Mouse (Mus musculus) CH12.LX (cell line): ENCODE measurements around the gene Kcnh4. TPM values are rescaled to one million over a fixed set of nuclear protein-coding genes. Genes with fewer than 3 reads are reported as not detected.

ENCODE experiments used
- DNase-seq: peaks from one replicate; pipeline ENCODE4 v3.0.0-alpha.2; 2013; ENCODE audit errors: extremely low read depth
- H3K27ac ChIP-seq: 2 replicates; pipeline ENCODE4 v1.5.1; 2012; ENCODE audit warnings: low read depth, mild to moderate bottlenecking, control low read depth, moderate library complexity; ENCODE audit not compliant: insufficient read depth
- H3K27me3 ChIP-seq: replicated peaks from 2 replicates; pipeline ENCODE3; 2012; ENCODE audit warnings: inconsistent platforms
- H3K36me3 ChIP-seq, 2 experiments: replicated peaks in 1 of 2; 2 replicates each; pipeline versions ENCODE3 to v1.6.1; 2012; ENCODE audit warnings: inconsistent platforms in 1 of 2, low read length in 1 of 2, mild to moderate bottlenecking in 1 of 2, mixed read lengths in 1 of 2, moderate library complexity in 1 of 2; ENCODE audit not compliant: control insufficient read depth in 1 of 2, insufficient read depth in 1 of 2
- H3K4me1 ChIP-seq, 2 experiments: 2 replicates each; pipeline ENCODE4 v1.6.1; 2012; ENCODE audit warnings: inconsistent platforms in 1 of 2, moderate library complexity in 1 of 2; ENCODE audit not compliant: insufficient read depth in 2 of 2, control insufficient read depth in 1 of 2
- H3K4me2 ChIP-seq: 2 replicates; pipeline ENCODE4 v1.6.1; 2012; ENCODE audit warnings: low read depth, mild to moderate bottlenecking, control low read depth; ENCODE audit not compliant: poor library complexity, insufficient read depth, severe bottlenecking
- H3K4me3 ChIP-seq, 3 experiments: fragments of 150-350 bp in 1 of 3; sonication (generic) in 1 of 3; replicated peaks in 1 of 3; 2 replicates each; pipeline versions ENCODE3 to v1.5.1; 2011 to 2012; ENCODE audit warnings: low read depth in 2 of 3, low read length in 2 of 3, mild to moderate bottlenecking in 2 of 3, moderate library complexity in 2 of 3, control low read depth in 1 of 3, improper control_type of control experiment in 1 of 3, inconsistent platforms in 1 of 3, mixed read lengths in 1 of 3; ENCODE audit not compliant: poor library complexity in 1 of 3
- H3K79me2 ChIP-seq: replicated peaks from 2 replicates; pipeline ENCODE4 v1.6.1; 2012; ENCODE audit warnings: mild to moderate bottlenecking, moderate library complexity; ENCODE audit not compliant: control insufficient read depth, poor library complexity, insufficient read depth, severe bottlenecking; ENCODE audit errors: extremely low read depth
- H3K9ac ChIP-seq: 2 replicates; pipeline ENCODE4 v1.6.1; 2012; ENCODE audit warnings: low read depth, mild to moderate bottlenecking, control low read depth, moderate library complexity; ENCODE audit not compliant: insufficient read depth
- H3K9me3 ChIP-seq: replicated peaks from 2 replicates; pipeline ENCODE3; 2012; ENCODE audit warnings: low read length, inconsistent platforms, mixed read lengths
- CHD2 ChIP-seq: IDR thresholded peaks from 2 replicates; pipeline ENCODE4 v1.6.1; 2011; ENCODE audit warnings: low read length, improper control_type of control experiment
- CTCF ChIP-seq, 2 experiments: IDR thresholded peaks in 1 of 2; conservative IDR thresholded peaks in 1 of 2; 2 replicates each; pipeline ENCODE4 v1.5.1; 2011 to 2012; ENCODE audit warnings: low read depth in 2 of 2, low read length in 2 of 2, improper control_type of control experiment in 1 of 2, inconsistent platforms in 1 of 2, mild to moderate bottlenecking in 1 of 2, moderate library complexity in 1 of 2
- E2F4 ChIP-seq: IDR thresholded peaks from 2 replicates; pipeline ENCODE4 v1.6.1; 2011; ENCODE audit warnings: low read depth, low read length, improper control_type of control experiment; ENCODE audit not compliant: insufficient replicate concordance
- ELF1 ChIP-seq: IDR thresholded peaks from 2 replicates; pipeline ENCODE4 v1.6.1; 2014; ENCODE audit warnings: low read depth, mild to moderate bottlenecking, inconsistent platforms, low read length, improper control_type of control experiment
- EP300 ChIP-seq: IDR thresholded peaks from 2 replicates; pipeline ENCODE4 v1.6.1; 2011; ENCODE audit warnings: low read length, improper control_type of control experiment
- ETS1 ChIP-seq: conservative IDR thresholded peaks from 2 replicates; pipeline ENCODE4 v1.6.1; 2012; ENCODE audit warnings: low read depth, mild to moderate bottlenecking, inconsistent platforms, low read length, improper control_type of control experiment, moderate library complexity
- IRF4 ChIP-seq: IDR thresholded peaks from 2 replicates; pipeline ENCODE4 v1.6.1; 2014; ENCODE audit warnings: low read depth, mild to moderate bottlenecking, inconsistent platforms, low read length, improper control_type of control experiment
- JUND ChIP-seq: conservative IDR thresholded peaks from 2 replicates; pipeline ENCODE4 v1.6.1; 2011; ENCODE audit warnings: low read depth, low read length, improper control_type of control experiment
- MAFK ChIP-seq: IDR thresholded peaks from 2 replicates; pipeline ENCODE4 v1.6.1; 2011; ENCODE audit warnings: low read length, improper control_type of control experiment; ENCODE audit not compliant: insufficient replicate concordance
- MAX ChIP-seq: IDR thresholded peaks from 2 replicates; pipeline ENCODE4 v1.6.1; 2011; ENCODE audit warnings: low read length, improper control_type of control experiment
- MAZ ChIP-seq: IDR thresholded peaks from 2 replicates; pipeline ENCODE4 v1.6.1; 2012; ENCODE audit warnings: low read depth, mild to moderate bottlenecking, inconsistent platforms, low read length, improper control_type of control experiment, moderate library complexity
- MEF2A ChIP-seq: IDR thresholded peaks from 2 replicates; pipeline ENCODE4 v1.6.1; 2014; ENCODE audit warnings: low read depth, mild to moderate bottlenecking, inconsistent platforms, low read length, improper control_type of control experiment, borderline replicate concordance
- MXI1 ChIP-seq: IDR thresholded peaks from 2 replicates; pipeline ENCODE4 v1.6.1; 2011; ENCODE audit warnings: mild to moderate bottlenecking, low read depth, low read length, improper control_type of control experiment
- MYC ChIP-seq: IDR thresholded peaks from 2 replicates; pipeline ENCODE4 v1.6.1; 2011; ENCODE audit warnings: low read depth, mild to moderate bottlenecking, improper control_type of control experiment, low read length
- NELFE ChIP-seq: IDR thresholded peaks from 2 replicates; pipeline ENCODE4 v1.6.1; 2011; ENCODE audit warnings: low read depth, low read length, improper control_type of control experiment
- RAD21 ChIP-seq: IDR thresholded peaks from 2 replicates; pipeline ENCODE4 v1.6.1; 2011; ENCODE audit warnings: low read depth, mild to moderate bottlenecking, low read length, improper control_type of control experiment, moderate library complexity
- SIN3A ChIP-seq: IDR thresholded peaks from 2 replicates; pipeline ENCODE4 v1.6.1; 2012; ENCODE audit warnings: low read length, improper control_type of control experiment, inconsistent platforms
- SMC3 ChIP-seq: IDR thresholded peaks from 2 replicates; pipeline ENCODE4 v1.6.1; 2011; ENCODE audit warnings: low read depth, low read length, improper control_type of control experiment
- TBP ChIP-seq: conservative IDR thresholded peaks from 2 replicates; pipeline ENCODE4 v1.6.1; 2011; ENCODE audit warnings: low read depth, low read length, improper control_type of control experiment
- TCF12 ChIP-seq: IDR thresholded peaks from 2 replicates; pipeline ENCODE4 v1.6.1; 2014; ENCODE audit warnings: low read depth, mild to moderate bottlenecking, inconsistent platforms, low read length, improper control_type of control experiment
- UBTF ChIP-seq: IDR thresholded peaks from 2 replicates; pipeline ENCODE4 v1.6.1; 2012; ENCODE audit warnings: low read depth, mild to moderate bottlenecking, inconsistent platforms, low read length, improper control_type of control experiment, moderate library complexity
- USF2 ChIP-seq: conservative IDR thresholded peaks from 2 replicates; pipeline ENCODE4 v1.6.1; 2011; ENCODE audit warnings: low read depth, low read length, improper control_type of control experiment
- ZC3H11A ChIP-seq: IDR thresholded peaks from 2 replicates; pipeline ENCODE4 v1.6.1; 2012; ENCODE audit warnings: low read depth, mild to moderate bottlenecking, inconsistent platforms, low read length, improper control_type of control experiment
- ZNF384 ChIP-seq: IDR thresholded peaks from 2 replicates; pipeline ENCODE4 v1.6.1; 2012; ENCODE audit warnings: low read depth, low read length, improper control_type of control experiment, inconsistent platforms
- dilution Hi-C: fragments of 300-500 bp; cut with MboI; formaldehyde crosslinking; loops from 2 replicates; pipeline ENCODE4 v1.14.3; 2020; ENCODE audit warnings: low sequenced_read_pairs; ENCODE audit not compliant: extremely low pct_unique_long_range_greater_than_20kb, extremely low pct_ligation_motif_present
- in situ Hi-C: fragments of 300-500 bp; cut with MboI; formaldehyde crosslinking; loops from 3 replicates; pipeline ENCODE4 v1.14.3; 2019; ENCODE audit warnings: low sequenced_read_pairs, low pct_ligation_motif_present, low pct_unique_long_range_greater_than_20kb, mixed read lengths
- polyA plus RNA-seq: library from polyadenylated mRNA; unstranded; fragments of >175 nt; gene quantifications from 2 replicates; pipeline ENCODE4 v1.2.1, GENCODE M21; 2012; ENCODE audit warnings: low read depth; ENCODE audit not compliant: insufficient read length
- total RNA-seq, 2 experiments: library from RNA; depleted of rRNA; stranded (reverse); fragments of 300-350 nt in 1 of 2; fragments of >200 nt in 1 of 2; gene quantifications; 2 replicates each; pipeline ENCODE4 v1.2.3; 2012 to 2014

Gene Kcnh4
- total and polyA plus RNA-seq, 3 experiments, result 0.87 to 4.0 (median 2.2) TPM

DNA sequence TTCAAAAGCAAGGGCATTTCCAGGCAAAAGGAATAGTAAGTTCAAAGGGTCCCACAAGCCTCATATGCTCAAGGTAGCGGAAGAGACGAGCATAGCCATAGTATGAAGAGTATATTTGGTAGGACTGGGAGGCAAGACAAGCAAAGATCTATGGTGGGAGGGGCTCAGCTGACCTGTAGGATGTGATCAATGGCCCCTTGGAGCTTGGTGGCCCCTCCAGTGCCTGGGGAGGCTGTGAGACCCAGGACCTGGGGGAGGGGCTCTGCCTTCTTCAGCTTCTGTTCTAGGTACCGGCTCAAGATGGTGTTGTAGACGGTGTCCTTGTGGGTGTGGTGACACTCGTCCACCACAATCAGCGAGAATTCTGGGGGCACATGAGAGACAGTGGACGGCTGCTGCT lies 56.8 kb downstream of the Kcnh4 start:
- H3K4me1 ChIP-seq, result peaks cover 22 to 54% of the 10 kb centered on the region in 2 experiments
- in situ Hi-C loops (no loop called here), dilution Hi-C loops (no loop called here)
- TF ChIP-seq ELF1, result 0 out of 2 replicates have a peak, but pooled peaks have one; percentile 5
- no peak for TF ChIP-seq MAFK
- no peak for TF ChIP-seq USF2
- no peak for TF ChIP-seq NELFE
- H3K4me3 ChIP-seq, result peak overlapping the region; percentile 41 to 56 (median 50)
- H3K79me2 ChIP-seq, result no peaks in the 10 kb centered on the region
- no peak for DNase-seq
- H3K27me3 ChIP-seq, result no peaks in the 10 kb centered on the region
- H3K27ac ChIP-seq, result peak overlapping the region; percentile 17; the same call in 1 of the 2 replicates
- peak overlapping the region; percentile 86 for H3K4me2 ChIP-seq
- peak overlapping the region; percentile 50 for H3K9ac ChIP-seq
- peaks cover 30 to 68% of the 10 kb centered on the region in 2 experiments for H3K36me3 ChIP-seq
- no peaks in the 10 kb centered on the region for H3K9me3 ChIP-seq

DNA sequence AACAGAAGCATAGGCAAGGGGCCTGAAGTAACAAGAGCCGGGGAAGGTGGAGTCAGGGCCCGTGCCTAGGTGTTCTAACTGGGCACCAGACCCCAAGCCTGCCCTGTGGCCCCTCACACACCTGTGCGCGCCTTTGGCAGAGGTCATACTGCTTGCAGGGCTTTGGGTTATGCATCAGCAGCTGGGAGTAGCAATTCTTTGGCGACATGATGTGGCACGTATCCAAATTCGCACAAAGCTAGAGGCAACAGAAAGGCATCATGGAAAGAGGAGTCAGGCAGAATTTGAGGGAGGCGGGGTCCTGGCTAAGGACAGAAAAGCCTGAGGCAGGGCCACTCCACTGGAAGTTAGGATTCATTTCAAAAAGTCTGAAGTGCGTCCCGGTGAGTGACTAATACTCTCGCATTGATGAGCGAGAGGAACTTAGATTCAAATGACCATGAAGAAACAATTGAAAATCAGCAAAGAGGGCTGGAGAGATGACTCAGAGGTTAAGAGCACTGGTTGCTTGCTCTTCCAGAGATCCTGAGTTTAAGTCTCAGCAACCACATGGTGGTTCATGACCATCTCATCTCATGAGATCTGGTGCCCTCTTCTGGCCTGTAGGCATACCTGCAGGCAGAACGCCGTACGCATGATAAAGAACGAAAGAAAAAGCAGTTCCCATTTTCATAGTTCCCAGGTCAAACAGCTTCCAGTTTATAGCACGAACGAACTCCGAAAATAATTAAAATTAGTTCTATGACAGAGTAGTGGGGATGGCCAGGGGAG lies 57.5 kb downstream of the Kcnh4 start:
- peak; percentile 78 for TF ChIP-seq ZC3H11A
- TF ChIP-seq ELF1, result peak; percentile 15; the same call in 1 of the 2 replicates
- no peak for TF ChIP-seq EP300
- peak; percentile 91 for TF ChIP-seq SMC3
- TF ChIP-seq RAD21, result peak; percentile 95
- no peak for TF ChIP-seq CHD2
- TF ChIP-seq MAX, result peak; percentile 93
- TF ChIP-seq ETS1, result 0 out of 2 replicates have a peak, but pooled peaks have one; percentile 16
- 0 out of 2 replicates have a peak, but pooled peaks have one; percentile 52 for TF ChIP-seq TBP
- TF ChIP-seq E2F4, result no peak
- no peak for TF ChIP-seq MAZ
- peak; percentile 77 for TF ChIP-seq MXI1
- TF ChIP-seq MAFK, result no peak
- TF ChIP-seq JUND, result peak; percentile 69; the same call in 1 of the 2 replicates
- TF ChIP-seq CTCF (conservative IDR thresholded peaks at IDR 0.05 in 1 of 2, IDR thresholded peaks at IDR 0.05 in 1 of 2; ENCODE audit: low read depth in 2 of 2, low read length in 2 of 2), result peak; percentile 95 to 98
- TF ChIP-seq TCF12, result no peak; the same call in 1 of the 2 replicates
- peak; percentile 100 for TF ChIP-seq MYC
- TF ChIP-seq UBTF, result peak; percentile 34; the same call in 1 of the 2 replicates
- no peak; the same call in 1 of the 2 replicates for TF ChIP-seq NELFE
- peak; percentile 69; the same call in 1 of the 2 replicates for TF ChIP-seq ZNF384
- 0 out of 2 replicates have a peak, but pooled peaks have one; percentile 55 for TF ChIP-seq SIN3A
- no peak for TF ChIP-seq MEF2A
- TF ChIP-seq IRF4, result peak; percentile 84
- TF ChIP-seq, all 38 proteins: peak for 15
- H3K9ac ChIP-seq, result peak overlapping the region; percentile 50
- no peak overlapping the region for H3K27ac ChIP-seq
- in situ Hi-C loops, result no loop called here
- H3K4me1 ChIP-seq, result peaks cover 22 to 48% of the 10 kb centered on the region in 2 experiments
- no peaks in the 10 kb centered on the region for H3K27me3 ChIP-seq
- dilution Hi-C loops, result no loop called here
- no peaks in the 10 kb centered on the region for H3K79me2 ChIP-seq
- peak; percentile 95 for DNase-seq
- H3K4me3 ChIP-seq, result peak overlapping the region; percentile 41 to 56 (median 50)
- peaks cover 26 to 66% of the 10 kb centered on the region in 2 experiments for H3K36me3 ChIP-seq
- H3K4me2 ChIP-seq, result peak overlapping the region; percentile 86
- H3K9me3 ChIP-seq, result no peaks in the 10 kb centered on the region
